ENCODE assay signal across 28 mouse cellular contexts in the genomic region with DNA sequence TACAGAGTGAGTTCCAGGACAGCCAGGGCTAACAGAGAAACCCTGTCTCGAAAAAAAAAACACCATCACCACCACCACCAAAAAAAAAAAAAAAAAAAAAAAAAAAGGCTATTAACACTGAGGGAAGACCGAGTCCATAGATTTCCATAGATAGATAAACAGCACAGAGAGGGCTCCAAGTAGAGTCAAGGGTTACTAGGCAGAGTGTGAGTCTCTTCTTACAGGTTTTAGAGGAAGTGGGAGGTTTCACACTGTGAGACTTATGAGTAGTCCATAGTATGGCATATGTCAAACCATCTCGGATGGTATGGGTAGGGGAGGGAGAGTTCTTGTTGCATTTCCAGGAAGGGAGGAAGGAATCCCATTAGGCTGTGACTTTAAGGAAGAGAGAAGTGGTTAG. TPM values are rescaled to one million over a fixed set of nuclear protein-coding genes. Genes with fewer than 3 reads are reported as not detected.
DNase-seq lines count a peak whose midpoint lies in the region; TF ChIP-seq lines count a peak whose summit lies in the region.
"Had no signal": no experiment of that assay in that cellular context is flagged by ENCODE, and none has a peak within 500 bp of the region (broad histone marks: within the 10 kb centered on the region; RNA-seq: fewer than 3 reads in every experiment).

No protein-coding gene starts in this region.

- H3K4me1 ChIP-seq in CH12.LX (ENCODE audit: control insufficient read depth in 1 of 2, insufficient read depth in 2 of 2) = peaks cover 0 to 3% of the 10 kb centered on the region in 2 experiments; a peak in 1 of 4 replicates
- H3K4me1 ChIP-seq in MEL (ENCODE audit: control insufficient read depth in 1 of 2, insufficient read depth in 2 of 2, low read length in 2 of 2) = peaks cover 0 to 21% of the 10 kb centered on the region in 2 experiments; a peak in 3 of 4 replicates

- H3K27ac ChIP-seq in CH12.LX (ENCODE audit: insufficient read depth, low read depth) (no peak overlapping the region), MEL (ENCODE audit: control insufficient read depth, low read depth, low read length) (peak overlapping the region; percentile 98)

- no peak for TF ChIP-seq EP300 in CH12.LX (IDR thresholded peaks at IDR 0.05; ENCODE audit: low read length)
- TF ChIP-seq EP300 in MEL (IDR thresholded peaks at IDR 0.05; ENCODE audit: low read depth in 1 of 2, low read length in 2 of 2) = peak; percentile 13 to 34; a peak in 1 of 4 replicates

- H3K27me3 ChIP-seq in CH12.LX (replicated peaks) (peaks cover 64% of the 10 kb centered on the region), MEL (ENCODE audit: control insufficient read depth in 1 of 2, insufficient read depth in 2 of 2, low read length in 2 of 2) (no peaks in the 10 kb centered on the region)

- H3K9me3 ChIP-seq in CH12.LX (replicated peaks; ENCODE audit: low read length) (no peaks in the 10 kb centered on the region), MEL (replicated peaks; ENCODE audit: insufficient read depth, low read length) (no peaks in the 10 kb centered on the region)
- H3K9me3 ChIP-seq: G1E had no signal

- TF ChIP-seq POLR2A in CH12.LX (IDR thresholded peaks at IDR 0.05; ENCODE audit: low read depth, low read length) = no peak
- no peak; a peak in 1 of 4 replicates for TF ChIP-seq POLR2A in MEL (IDR thresholded peaks at IDR 0.05; ENCODE audit: control insufficient read depth in 1 of 2, insufficient read depth in 1 of 2, low read depth in 1 of 2, low read length in 2 of 2, poor library complexity in 1 of 2)

- intact Hi-C loops in heart, postnatal 25 days (cut with DNase I) = no loop called here

- no peak overlapping the region for H3K4me2 ChIP-seq in CH12.LX (ENCODE audit: insufficient read depth, low read depth, poor library complexity, severe bottlenecking)

- dilution Hi-C loops in CH12.LX (cut with MboI; ENCODE audit: extremely low pct_ligation_motif_present, extremely low pct_unique_long_range_greater_than_20kb, low sequenced_read_pairs) = no loop called here

- TF ChIP-seq RAD21 in CH12.LX (IDR thresholded peaks at IDR 0.05; ENCODE audit: low read depth, low read length) (no peak), MEL (IDR thresholded peaks at IDR 0.05; ENCODE audit: low read depth, low read length) (no peak)

- no peaks in the 10 kb centered on the region for H3K79me2 ChIP-seq in CH12.LX (replicated peaks; ENCODE audit: control insufficient read depth, extremely low read depth, insufficient read depth, poor library complexity, severe bottlenecking)
- peaks cover 2% of the 10 kb centered on the region; the same call in 1 of the 2 replicates for H3K79me2 ChIP-seq in MEL (ENCODE audit: control insufficient read depth, insufficient read depth, low read length, poor library complexity)

- H3K36me3 ChIP-seq in CH12.LX (replicated peaks in 1 of 2; ENCODE audit: control insufficient read depth in 1 of 2, insufficient read depth in 1 of 2, low read length in 1 of 2) (peaks cover 2% of the 10 kb centered on the region in 2 experiments), MEL (ENCODE audit: control insufficient read depth in 1 of 2, insufficient read depth in 2 of 2, low read length in 2 of 2) (peaks cover 0 to 23% of the 10 kb centered on the region in 2 experiments; a peak in 2 of 4 replicates)
- H3K36me3 ChIP-seq: G1E had no signal

- peak; percentile 14 for DNase-seq in heart, adult 11 months
- DNase-seq in heart, postnatal 25 days (ENCODE audit: low spot score) = no peak
- DNase-seq in CH12.LX (ENCODE audit: extremely low read depth) (no peak), MEL (ENCODE audit: low read depth, low spot score) (peak; percentile 89), MEL-GATA-1-ER (ENCODE audit: extremely low read depth, low read depth) (peak; percentile 56)
- no peak for DNase-seq in natural killer cell, adult 2 months (ENCODE audit: low spot score in 2 of 2)
- no peak for DNase-seq in layer of hippocampus, adult 11-12 months (ENCODE audit: low spot score)
- DNase-seq in adrenal gland, adult 18-20 months (ENCODE audit: low spot score in 2 of 2) = no peak
- DNase-seq: adrenal gland, adult 2 months; adrenal gland, adult 8-10 months; adrenal gland, postnatal 10 days; adrenal gland, postnatal 14 days; adrenal gland, postnatal 25 days; adrenal gland, postnatal 36 days; B cell, adult 2 months; cerebellum, adult 11 months; cerebellum, adult 11-12 months; cerebellum, adult 18-20 months; cerebellum, adult 2 months; cerebellum, adult 8-10 months; cerebellum, adult 9-10 months had no signal

- H3K9ac ChIP-seq in CH12.LX (ENCODE audit: insufficient read depth, low read depth) (no peak overlapping the region), MEL (ENCODE audit: control insufficient read depth, low read depth, low read length, poor library complexity, severe bottlenecking) (peak overlapping the region; percentile 87)

- TF ChIP-seq CTCF in CH12.LX (conservative IDR thresholded peaks at IDR 0.05 in 1 of 2, IDR thresholded peaks at IDR 0.05 in 1 of 2; ENCODE audit: low read depth in 2 of 2, low read length in 2 of 2) (no peak), MEL (IDR thresholded peaks at IDR 0.05 in 2 of 3, conservative IDR thresholded peaks at IDR 0.05 in 1 of 3; ENCODE audit: control insufficient read depth in 1 of 3, insufficient read depth in 1 of 3, low read depth in 2 of 3, low read length in 3 of 3, poor library complexity in 1 of 3, severe bottlenecking in 1 of 3) (no peak)

- in situ Hi-C loops in CH12.LX (cut with MboI; ENCODE audit: low pct_ligation_motif_present, low pct_unique_long_range_greater_than_20kb, low sequenced_read_pairs) = loop anchor here (25.0 kb wide), 1 partner anchor 889 kb away; no protein-coding TSS in a partner anchor

- H3K4me3 ChIP-seq in CH12.LX (replicated peaks in 1 of 3; ENCODE audit: low read depth in 2 of 3, low read length in 2 of 3, poor library complexity in 1 of 3) (no peak overlapping the region), MEL (ENCODE audit: control insufficient read depth in 1 of 2, insufficient read depth in 1 of 2, low read depth in 2 of 2, low read length in 2 of 2) (peak overlapping the region; percentile 66 to 78)

TF ChIP-seq in CH12.LX, 34 proteins besides CTCF, POLR2A, EP300 and RAD21:
- TF ChIP-seq CHD2 (IDR thresholded peaks at IDR 0.05; ENCODE audit: low read length) = no peak
- no peak for TF ChIP-seq SMC3 (IDR thresholded peaks at IDR 0.05; ENCODE audit: low read depth, low read length)
- TF ChIP-seq KAT2A (IDR thresholded peaks at IDR 0.05; ENCODE audit: insufficient replicate concordance, low read length) = no peak
- TF ChIP-seq IRF4 (IDR thresholded peaks at IDR 0.05; ENCODE audit: low read depth, low read length) = 0 out of 2 replicates have a peak, but pooled peaks have one; percentile 17

TF ChIP-seq in MEL, 35 proteins besides CTCF, POLR2A, EP300 and RAD21 (continues in another document):
- TF ChIP-seq ZNF384 (IDR thresholded peaks at IDR 0.05; ENCODE audit: low read depth, low read length) (peak; percentile 93), SIN3A (IDR thresholded peaks at IDR 0.05; ENCODE audit: low read length) (no peak), UBTF (IDR thresholded peaks at IDR 0.05; ENCODE audit: borderline replicate concordance, insufficient read depth, low read depth, low read length) (no peak), ZKSCAN1 (IDR thresholded peaks at IDR 0.05; ENCODE audit: low read depth, low read length) (no peak), JUND (IDR thresholded peaks at IDR 0.05; ENCODE audit: low read depth, low read length) (no peak), GATA1 (IDR thresholded peaks at IDR 0.05; ENCODE audit: low read depth, low read length) (peak; percentile 55), USF1 (IDR thresholded peaks at IDR 0.05; ENCODE audit: low read depth, low read length) (no peak), KAT2A (conservative IDR thresholded peaks at IDR 0.05; ENCODE audit: low read depth, low read length) (peak; percentile 22; the same call in 1 of the 2 replicates)

RNA-seq across cellular contexts. Expression of a gene that starts 8.9 kb away (rescaled TPM):
- total RNA-seq in heart, postnatal 25 days (2021) = 1 to 10 TPM; 5.3 to 5.5 TPM
- 3.0 and 3.4 TPM in 2 replicates for total RNA-seq in CH12.LX (2012; rRNA removed)
- total RNA-seq in CH12.LX (2014; rRNA removed) = 9.0 and 9.3 TPM in 2 replicates
- polyA plus RNA-seq in CH12.LX (2012; ENCODE audit: insufficient read length, low read depth) = 12.2 and 15.3 TPM in 2 replicates
- total RNA-seq in MEL (2012; rRNA removed) = not detected in 2 replicates
- not detected for polyA plus RNA-seq in MEL (2012; ENCODE audit: insufficient read depth in 1 of 2, insufficient read length in 2 of 2, low read depth in 1 of 2, low replicate concordance in 2 of 2, missing spikeins in 1 of 2)
- total RNA-seq in adrenal gland, adult 18-20 months (2021) = 1 to 10 TPM; 3.4 to 5.9 TPM

RNA-seq across cellular contexts. Expression of a gene that starts 23.4 kb away (rescaled TPM):
- not detected for total RNA-seq in heart, postnatal 25 days (2021)
- total RNA-seq in CH12.LX (2012; rRNA removed) (0.13 TPM in 1 of 2 replicates, not detected in the other), CH12.LX (2014; rRNA removed) (not detected in 2 replicates), MEL (2012; rRNA removed) (not detected in 2 replicates)
- polyA plus RNA-seq in CH12.LX (2012; ENCODE audit: insufficient read length, low read depth) (0.14 and 0.27 TPM in 2 replicates), MEL (2012; ENCODE audit: insufficient read depth in 1 of 2, insufficient read length in 2 of 2, low read depth in 1 of 2, low replicate concordance in 2 of 2, missing spikeins in 1 of 2) (not detected)
- not detected for total RNA-seq in adrenal gland, adult 18-20 months (2021)
- total RNA-seq: adrenal gland, adult 2 months; adrenal gland, adult 8-10 months; adrenal gland, postnatal 14 days; adrenal gland, postnatal 25 days; adrenal gland, postnatal 36 days had no signal
- polyA plus RNA-seq: activated CD4-positive, CD25-positive, alpha-beta regulatory T cell, adult 4 months; adrenal gland, adult 2 months; CD4-positive, CD25-positive, alpha-beta regulatory T cell, adult 4 months; G1E; Patski had no signal

RNA-seq across cellular contexts. Expression of a gene that starts 24.0 kb away (rescaled TPM):
- total RNA-seq in heart, postnatal 25 days (2021) = not detected
- total RNA-seq in CH12.LX (2012; rRNA removed) = not detected in 2 replicates
- not detected in 2 replicates for total RNA-seq in CH12.LX (2014; rRNA removed)
- polyA plus RNA-seq in CH12.LX (2012; ENCODE audit: insufficient read length, low read depth) = not detected in 2 replicates
- total RNA-seq in MEL (2012; rRNA removed) = not detected in 2 replicates
- under 1 TPM in 1 of 2 experiments, not detected in 1; 0.10 TPM for polyA plus RNA-seq in MEL (2012; ENCODE audit: insufficient read depth in 1 of 2, insufficient read length in 2 of 2, low read depth in 1 of 2, low replicate concordance in 2 of 2, missing spikeins in 1 of 2)
- not detected for total RNA-seq in adrenal gland, adult 18-20 months (2021)
- total RNA-seq: adrenal gland, adult 2 months; adrenal gland, adult 8-10 months; adrenal gland, postnatal 10 days; adrenal gland, postnatal 14 days; adrenal gland, postnatal 25 days; adrenal gland, postnatal 36 days; adrenal gland, postnatal 4 days; G1E had no signal
- polyA plus RNA-seq: activated CD4-positive, CD25-positive, alpha-beta regulatory T cell, adult 4 months; adrenal gland, adult 2 months; C2C12; CD4-positive, CD25-positive, alpha-beta regulatory T cell, adult 4 months; cerebellum, adult 2 months; G1E; Patski had no signal

RNA-seq across cellular contexts. Expression of a gene that starts 39.9 kb away (rescaled TPM):
- not detected for total RNA-seq in heart, postnatal 25 days (2021)
- total RNA-seq in CH12.LX (2012; rRNA removed) = not detected in 2 replicates
- total RNA-seq in CH12.LX (2014; rRNA removed) = not detected in 2 replicates
- polyA plus RNA-seq in CH12.LX (2012; ENCODE audit: insufficient read length, low read depth) = not detected in 2 replicates
- total RNA-seq in MEL (2012; rRNA removed) = not detected in 2 replicates
- not detected for polyA plus RNA-seq in MEL (2012; ENCODE audit: insufficient read depth in 1 of 2, insufficient read length in 2 of 2, low read depth in 1 of 2, low replicate concordance in 2 of 2, missing spikeins in 1 of 2)
- under 1 TPM in 1 of 2 experiments, not detected in 1; 0.16 TPM for total RNA-seq in adrenal gland, adult 18-20 months (2021)
- total RNA-seq: G1E had no signal
- polyA plus RNA-seq: adrenal gland, adult 2 months; brain, embryonic 14.5 days; C2C12; CD4-positive, CD25-positive, alpha-beta regulatory T cell, adult 4 months; cerebellum, adult 2 months; G1E; Patski had no signal

RNA-seq across cellular contexts. Expression of a gene that starts 47.2 kb away (rescaled TPM):
- not detected for total RNA-seq in heart, postnatal 25 days (2021)
- total RNA-seq in CH12.LX (2012; rRNA removed) (not detected in 2 replicates), CH12.LX (2014; rRNA removed) (not detected in 2 replicates), MEL (2012; rRNA removed) (not detected in 2 replicates)
- polyA plus RNA-seq in CH12.LX (2012; ENCODE audit: insufficient read length, low read depth) (not detected in 2 replicates), MEL (2012; ENCODE audit: insufficient read depth in 1 of 2, insufficient read length in 2 of 2, low read depth in 1 of 2, low replicate concordance in 2 of 2, missing spikeins in 1 of 2) (not detected)
- not detected for total RNA-seq in adrenal gland, adult 18-20 months (2021)
- total RNA-seq: adrenal gland, adult 2 months; adrenal gland, adult 8-10 months; adrenal gland, postnatal 10 days; adrenal gland, postnatal 14 days; adrenal gland, postnatal 25 days; adrenal gland, postnatal 36 days; adrenal gland, postnatal 4 days; G1E had no signal
- polyA plus RNA-seq: adrenal gland, adult 2 months; C2C12; CD4-positive, CD25-positive, alpha-beta regulatory T cell, adult 4 months; cerebellum, adult 2 months; G1E; Patski had no signal

Comparison
In these comparisons a context has a peak if more than half of its experiments do, and no peak if none do; other contexts are left out.
1. DNase-seq: peak in heart, adult 11 months (single experiment), MEL (single experiment) and MEL-GATA-1-ER (single experiment); none in heart, postnatal 25 days (single experiment), CH12.LX (single experiment), natural killer cell, adult 2 months (0 of 2), layer of hippocampus, adult 11-12 months (single experiment) and adrenal gland, adult 18-20 months (0 of 2).
2. H3K4me3 ChIP-seq: peak in MEL (2 of 2); none in CH12.LX (0 of 3).